Mouse (Mus musculus) 3T3-L1 (cell line): ENCODE measurements around the gene Rrp1.
"Not testable (repeated sequence)": the region's sequence is repeated elsewhere in the genome, so short reads cannot be mapped to it uniquely, and the experiment has no call there.

ENCODE experiments used
- DNase-seq: peaks from one replicate; pipeline ENCODE4 v3.0.0-alpha.2; 2015; ENCODE audit warnings: low read depth, low spot score

Gene Rrp1

DNA sequence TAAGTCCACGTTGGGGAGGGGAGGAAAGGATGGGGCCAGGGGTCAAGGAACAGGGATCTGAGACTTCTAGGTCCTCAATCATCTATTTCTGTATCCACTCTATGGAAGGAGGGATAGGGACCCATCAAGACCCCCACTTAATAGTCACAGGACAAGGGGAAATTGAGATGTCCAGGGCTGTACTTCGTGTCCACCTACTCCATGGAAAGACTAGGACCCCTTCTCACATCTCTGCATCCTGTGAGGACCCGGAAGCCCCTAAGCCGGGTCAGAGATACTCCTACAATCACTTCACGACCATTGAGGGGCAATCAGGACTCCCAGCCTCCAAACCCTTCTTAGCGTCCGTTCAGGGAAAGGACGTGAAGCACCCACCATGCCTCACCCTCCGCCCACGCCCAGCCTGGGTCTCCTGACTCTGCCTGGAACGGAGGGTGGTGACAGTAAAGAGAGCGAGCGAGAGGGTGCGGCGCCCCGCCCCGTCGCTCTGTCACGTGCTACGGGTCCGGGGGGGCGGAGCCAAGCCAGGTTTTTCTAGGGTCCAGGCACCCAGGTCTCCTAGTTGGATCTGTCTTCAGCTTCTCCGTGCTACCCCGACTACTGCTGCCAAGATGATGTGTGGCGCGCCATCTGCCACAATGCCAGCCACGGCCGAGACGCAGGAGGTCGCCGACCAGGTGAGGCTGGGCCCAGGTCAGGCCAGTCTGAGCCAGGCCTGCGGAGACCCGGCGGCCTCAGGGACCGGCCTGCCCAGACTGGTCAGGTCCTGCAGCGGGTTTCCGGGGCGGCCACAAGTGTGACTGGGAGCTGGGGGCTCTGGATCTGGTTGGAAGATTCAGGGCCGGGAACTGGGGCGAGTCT, 12.6 kb upstream of the Rrp1 start, which contains the start of gene Cstb:
Gene Cstb (plus strand): TSS at position 489 of the 861 bp plus-strand sequence.
- DNase-seq = peak; percentile 89

DNA sequence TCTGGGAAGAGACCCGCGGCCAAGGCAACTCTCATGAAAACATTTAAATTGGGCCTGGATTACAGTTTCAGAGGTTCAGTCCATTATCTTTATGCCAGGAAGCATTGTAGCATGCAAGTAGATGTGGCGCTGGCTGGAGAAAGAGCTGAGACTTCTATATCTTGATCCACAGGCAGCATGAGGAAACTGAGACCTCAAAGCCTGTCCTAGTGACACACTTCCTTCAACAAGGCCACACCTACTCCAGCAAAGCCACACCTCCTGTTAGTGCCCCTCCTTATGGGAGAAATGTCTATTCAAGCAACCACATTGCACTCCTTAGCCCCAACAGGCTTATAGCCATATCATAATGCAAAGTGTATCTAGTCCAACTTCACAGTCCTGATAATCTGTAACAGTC, 9.8 kb upstream of the Rrp1 start:
- DNase-seq = no peak

DNA sequence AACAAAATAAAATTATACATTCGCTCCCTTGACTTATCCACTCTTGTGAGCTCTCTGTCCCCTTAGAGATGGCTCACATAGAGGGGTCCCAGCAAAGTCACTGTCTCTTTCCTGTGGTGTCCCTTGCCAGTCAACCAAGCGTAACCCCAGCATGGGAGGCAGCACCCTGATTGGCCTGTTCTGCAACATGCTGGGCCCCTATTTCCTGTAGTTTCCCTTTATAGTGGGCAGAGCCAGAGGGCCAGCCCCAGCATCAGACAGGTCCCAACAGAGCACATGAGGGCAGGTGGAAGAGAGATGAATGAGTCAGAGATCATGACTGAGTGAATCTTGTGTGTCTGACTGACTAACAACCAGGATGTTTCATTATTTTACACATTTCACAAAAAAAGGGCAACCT, 8.1 kb upstream of the Rrp1 start:
- no peak for DNase-seq

DNA sequence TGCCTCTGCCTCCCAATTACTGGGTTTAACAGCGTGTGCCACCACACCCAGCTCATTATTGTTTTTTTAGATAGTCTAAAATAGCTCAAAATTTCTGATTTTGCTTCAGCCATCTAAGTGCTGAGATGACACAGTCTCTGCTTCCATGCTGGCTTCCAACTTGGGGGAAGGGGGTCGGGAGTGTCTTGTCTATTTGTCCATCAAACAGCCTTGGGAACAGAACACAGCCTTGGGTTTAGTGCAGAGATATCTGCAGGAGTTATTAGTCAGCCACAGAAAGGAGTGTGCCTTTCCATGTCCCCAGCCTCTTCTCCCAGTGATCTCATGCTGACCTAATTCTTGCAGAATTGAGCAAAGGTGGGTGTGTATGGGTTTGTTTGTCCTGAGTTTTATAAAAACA, 5.9 kb upstream of the Rrp1 start:
- no peak for DNase-seq

DNA sequence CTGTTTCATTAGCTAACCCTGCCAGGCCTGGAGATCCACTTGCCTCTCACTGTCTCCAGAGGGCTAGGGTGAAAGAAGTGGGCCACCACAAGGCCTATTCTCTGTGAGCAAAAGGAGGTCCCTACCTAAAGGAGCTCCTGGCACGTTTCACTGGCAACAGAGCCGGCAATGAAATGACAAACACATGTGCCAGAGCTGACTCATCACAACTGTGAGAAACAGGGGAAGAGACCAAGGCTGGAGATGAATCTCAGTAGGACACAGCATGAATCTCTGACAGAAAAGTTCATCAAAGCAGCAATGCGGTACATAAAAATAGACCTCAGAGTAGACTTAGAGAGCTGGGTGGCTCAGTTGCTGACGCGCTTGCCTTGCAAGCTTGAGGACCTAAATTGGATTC, 5.0 kb upstream of the Rrp1 start:
- DNase-seq = peak; percentile 91

DNA sequence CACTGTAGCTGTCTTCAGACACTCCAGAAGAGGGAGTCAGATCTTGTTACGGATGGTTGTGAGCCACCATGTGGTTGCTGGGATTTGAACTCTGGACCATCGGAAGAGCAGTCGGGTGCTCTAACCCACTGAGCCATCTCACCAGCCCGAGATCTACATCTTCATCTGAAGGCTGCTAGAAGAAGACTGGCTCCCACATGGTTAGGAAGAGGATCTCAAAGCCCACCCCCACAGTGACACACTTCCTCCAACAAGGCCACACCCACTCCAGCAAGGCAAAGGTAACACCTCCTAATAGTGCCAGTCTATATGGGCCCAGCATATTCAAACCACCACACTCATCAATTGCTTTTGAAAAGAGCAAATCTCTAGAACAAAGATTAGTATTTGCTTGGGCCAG, 2.1 kb upstream of the Rrp1 start:
- not testable (repeated sequence) for DNase-seq

DNA sequence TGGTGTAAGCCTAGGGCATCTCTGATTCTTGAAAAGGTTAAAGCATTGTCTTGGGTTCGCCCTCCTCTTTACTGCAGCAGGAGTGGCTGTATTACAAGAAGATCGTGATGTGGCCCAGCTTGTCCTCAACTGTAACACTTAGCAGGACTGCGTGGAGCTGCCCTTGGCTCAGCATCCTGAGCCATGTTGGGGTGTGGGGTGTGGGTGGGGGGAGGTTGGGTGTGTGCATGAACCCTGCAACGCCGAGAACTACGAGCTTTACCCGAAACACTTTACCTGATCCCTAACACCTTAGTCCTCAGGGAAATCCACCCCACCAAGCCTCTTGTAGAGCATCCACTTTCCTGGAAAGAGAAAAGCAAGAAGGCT, 293 bp upstream of the Rrp1 start:
- no peak for DNase-seq

DNA sequence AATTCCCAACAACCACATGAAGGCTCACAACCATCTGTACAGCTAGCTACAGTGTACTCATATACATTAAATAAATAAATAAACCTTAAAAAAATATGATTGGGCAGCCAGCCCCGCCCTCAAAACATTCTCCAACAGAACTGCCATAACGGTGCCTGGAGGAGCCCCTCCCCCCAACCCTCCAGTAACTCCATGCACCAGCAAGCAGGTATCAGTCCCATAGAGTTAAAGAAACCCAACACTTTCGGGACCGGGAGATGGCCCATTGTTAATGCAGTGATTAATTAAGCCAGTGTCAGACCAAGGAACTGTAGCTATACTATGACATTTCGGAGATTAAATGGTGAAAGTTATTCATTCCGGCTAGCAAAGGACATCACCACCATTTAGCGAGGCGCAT, 992 bp downstream of the Rrp1 start:
- DNase-seq = peak; percentile 46

DNA sequence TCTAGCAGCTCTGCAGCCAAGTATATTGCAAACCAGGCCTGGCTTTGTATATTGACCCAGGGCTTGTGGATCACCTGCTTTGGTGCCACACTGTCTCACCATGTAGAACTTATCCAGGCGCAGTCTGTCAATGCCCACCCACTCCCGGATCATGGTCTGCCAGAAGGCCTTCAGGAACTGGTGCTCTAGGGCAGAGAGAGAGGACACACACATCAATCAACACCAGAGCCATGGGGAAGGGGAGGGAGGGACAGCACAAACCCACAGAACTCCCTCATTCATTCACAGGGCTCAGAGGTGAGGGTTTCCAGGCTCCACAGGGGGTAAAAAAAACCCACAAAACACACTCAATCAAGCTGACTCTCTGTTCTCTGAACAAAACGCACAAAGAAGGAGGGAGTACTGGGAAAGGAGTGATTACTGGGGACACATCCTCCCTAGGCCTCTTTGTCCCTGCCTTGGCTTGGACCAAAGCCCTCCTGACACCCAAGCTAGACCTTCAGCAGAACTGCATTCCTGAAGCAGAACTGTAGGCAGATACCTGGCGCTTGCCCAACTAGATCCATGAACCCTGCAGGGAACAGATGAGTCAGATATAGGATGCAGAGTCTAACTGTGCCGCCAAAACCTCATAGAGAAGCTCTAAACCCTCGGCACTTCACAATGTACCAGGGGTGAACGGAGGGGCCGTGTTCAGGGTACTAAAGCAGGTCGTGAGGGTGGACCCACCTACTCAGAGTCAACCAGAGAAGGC, 3.6 kb downstream of the Rrp1 start:
- DNase-seq = peak; percentile 99

DNA sequence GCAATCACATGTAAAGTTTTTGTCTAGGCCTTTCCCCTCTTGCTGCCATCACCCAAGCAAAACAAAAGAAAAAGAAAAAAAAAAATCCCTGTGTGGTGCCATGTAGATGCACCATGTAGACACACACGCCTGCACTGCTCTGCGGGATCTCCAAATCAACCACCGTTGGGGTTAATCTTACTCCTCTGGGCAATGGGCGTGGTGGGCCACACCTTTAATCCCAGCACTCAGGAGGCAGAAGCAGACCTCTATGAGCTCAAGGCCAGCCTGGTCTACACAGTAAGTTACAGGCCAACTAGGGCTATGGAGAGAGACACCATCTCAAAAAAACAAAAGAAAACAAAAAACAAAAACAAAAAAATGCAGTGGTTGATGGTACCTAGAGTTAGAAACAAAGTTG, 5.7 kb downstream of the Rrp1 start:
- DNase-seq = no peak

DNA sequence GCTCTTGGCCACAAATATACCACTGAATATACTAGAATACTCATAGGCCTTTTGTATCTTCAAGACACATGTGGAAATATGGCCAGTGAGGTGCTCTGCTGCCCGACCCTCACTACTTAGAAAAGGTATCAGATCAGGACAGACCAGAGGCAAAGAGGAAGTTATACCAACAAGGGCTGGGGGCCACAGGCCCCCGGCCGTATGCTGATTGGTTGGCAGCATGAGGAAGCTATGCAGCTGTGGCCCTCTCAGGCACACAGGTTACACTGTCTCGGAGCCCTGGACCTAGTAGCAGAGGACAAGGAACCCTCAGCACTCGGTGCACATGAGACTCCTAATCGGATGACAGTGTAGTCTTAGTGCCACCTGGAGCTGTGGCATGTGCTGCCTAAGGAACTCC, 6.7 kb downstream of the Rrp1 start:
- DNase-seq = no peak

DNA sequence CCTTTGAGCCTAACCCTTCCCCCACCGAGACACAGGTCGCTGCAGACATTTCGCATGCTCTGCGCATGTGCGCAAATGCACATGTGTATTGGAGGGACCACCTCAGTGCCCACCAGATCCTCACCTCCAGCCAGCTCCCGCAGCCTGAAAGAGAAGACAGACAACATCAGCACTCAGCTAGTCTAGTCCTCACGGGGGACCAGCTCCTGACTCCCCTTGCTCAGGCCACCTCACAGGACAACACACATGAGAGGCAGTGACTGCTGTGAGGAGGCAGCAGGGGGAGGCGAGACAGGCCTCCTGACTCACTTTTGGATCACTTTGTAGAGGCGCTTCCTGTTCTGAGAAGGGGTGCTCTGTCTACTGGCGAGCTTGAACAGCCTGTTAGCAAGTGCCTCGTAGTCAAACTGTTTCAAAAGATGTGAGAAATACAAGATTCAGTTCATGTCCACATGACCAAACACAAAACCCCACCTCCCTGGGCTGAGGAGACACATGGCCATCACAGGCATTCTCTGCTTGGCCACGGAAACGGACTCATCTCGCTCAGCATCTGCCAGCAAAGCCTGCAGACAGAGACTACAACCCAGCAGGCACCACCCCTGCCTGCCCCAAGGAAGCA, 10.4 kb downstream of the Rrp1 start:
- no peak for DNase-seq

DNA sequence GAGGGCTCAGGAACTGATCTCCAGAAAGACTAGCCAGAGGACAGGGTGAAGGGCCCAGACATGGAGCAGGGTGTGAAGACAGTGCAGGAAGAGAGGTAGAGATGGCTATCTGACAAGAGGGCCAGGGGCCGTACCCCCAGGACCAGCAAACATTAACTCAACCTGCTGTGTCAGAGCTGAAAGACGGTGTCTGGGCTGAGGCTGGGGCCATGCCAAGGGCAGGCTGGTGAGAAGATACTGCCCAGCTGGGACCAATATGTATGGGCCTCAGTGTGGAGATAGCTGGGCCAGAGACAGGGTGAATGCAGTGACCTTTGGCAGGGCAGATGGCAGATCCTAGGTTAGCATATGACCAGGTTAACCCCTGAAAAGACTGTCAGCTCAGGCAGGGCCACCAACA, 11.7 kb downstream of the Rrp1 start:
- DNase-seq = no peak

DNA sequence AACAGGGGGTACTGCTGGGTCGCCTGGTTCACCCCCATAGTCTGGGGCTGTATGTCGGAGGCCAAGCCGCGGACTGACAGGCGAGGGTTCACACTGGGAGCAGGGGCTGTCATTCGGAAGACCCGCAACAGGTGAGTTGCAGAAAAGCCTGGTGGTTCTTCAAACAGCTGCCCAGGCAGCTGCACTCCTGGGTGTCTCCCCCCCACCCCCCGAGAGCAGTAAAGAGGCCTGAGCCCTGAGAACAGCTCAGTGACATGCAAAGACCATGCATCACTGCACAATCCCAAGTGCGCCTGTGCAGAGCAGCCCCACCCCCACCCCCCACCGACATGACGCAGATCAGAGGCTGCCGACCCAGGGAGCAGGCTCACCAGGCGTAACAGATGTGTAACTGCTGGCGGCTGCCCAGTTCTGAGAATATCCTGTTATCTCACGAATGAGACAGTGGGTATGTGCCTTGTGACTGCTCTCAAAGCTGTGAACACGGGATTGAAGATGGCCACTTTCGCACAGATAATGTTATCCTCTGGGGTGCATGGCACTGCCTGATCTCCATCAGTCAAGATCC, 13.7 kb downstream of the Rrp1 start:
- no peak for DNase-seq

DNA sequence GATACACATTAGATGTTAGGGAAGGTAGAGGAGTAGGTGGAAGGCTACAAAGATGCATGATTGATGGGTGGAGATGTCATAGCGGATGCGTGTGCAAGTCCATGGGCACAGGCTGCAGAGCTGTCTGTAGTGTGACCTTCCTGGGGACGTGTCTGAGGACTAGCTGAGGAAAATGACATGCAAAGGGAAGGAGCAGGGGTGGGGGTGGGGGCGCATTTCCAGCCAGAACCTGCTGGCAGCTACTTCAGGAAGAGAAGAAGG, 16.3 kb downstream of the Rrp1 start:
- no peak for DNase-seq

DNA sequence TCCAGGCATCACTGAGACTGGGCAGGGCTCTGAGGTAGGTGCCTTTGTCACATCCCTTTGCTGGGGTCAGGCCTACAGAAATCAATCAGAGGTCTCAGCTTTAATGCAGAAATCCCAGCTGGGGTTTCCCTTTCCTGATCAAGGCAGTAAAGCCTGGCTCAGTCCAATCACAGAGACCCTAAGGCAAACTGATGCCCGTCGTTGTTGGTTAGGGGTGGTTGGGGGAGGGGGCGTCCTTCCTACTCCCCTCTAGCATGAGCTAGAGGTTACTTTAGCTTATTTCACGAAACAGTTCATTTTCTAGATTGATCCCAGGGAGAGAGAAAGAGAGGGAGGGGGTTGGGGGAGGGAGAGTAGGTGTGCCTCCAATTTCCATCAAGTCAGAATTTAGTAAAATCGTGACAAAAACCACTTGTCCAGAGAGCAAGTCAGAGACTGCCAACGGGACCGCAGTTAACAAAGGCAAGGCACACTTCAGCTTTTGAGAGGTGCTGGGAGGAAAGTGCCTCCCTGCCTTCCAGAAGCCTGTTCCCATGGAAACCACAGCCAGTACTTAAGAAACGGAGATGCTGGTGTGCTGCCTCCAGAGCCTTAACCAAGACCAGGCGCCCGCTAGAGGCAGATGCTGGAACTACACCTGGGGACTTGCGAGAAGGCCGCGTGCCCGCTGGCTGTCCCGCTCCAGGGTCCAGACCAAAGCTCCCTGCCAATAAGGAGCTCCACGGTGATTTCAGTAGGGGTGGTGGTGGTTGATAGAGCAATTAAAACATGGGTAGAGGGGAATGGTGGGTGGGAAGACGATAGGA, 16.8 kb downstream of the Rrp1 start:
- peak; percentile 83 for DNase-seq

DNA sequence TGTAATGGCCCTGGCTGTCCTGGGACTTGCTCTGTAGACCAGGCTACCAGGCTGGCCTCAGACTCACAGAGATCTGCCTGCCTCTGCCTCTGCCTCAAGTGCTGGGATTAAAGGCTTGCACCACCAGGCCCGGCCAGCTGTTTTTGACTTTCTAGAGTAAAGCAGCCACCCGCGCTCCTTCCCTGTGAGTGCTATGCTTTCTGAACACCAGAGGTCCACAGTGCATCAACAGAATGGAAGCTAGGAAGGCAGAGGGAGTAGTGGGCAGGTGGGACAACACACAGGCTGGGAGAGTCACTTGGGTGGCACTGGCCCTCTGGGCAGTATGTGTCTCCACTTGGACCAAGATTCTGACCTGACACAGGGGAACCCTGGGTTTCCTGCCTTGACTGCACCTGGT, 17.5 kb downstream of the Rrp1 start:
- no peak for DNase-seq

DNA sequence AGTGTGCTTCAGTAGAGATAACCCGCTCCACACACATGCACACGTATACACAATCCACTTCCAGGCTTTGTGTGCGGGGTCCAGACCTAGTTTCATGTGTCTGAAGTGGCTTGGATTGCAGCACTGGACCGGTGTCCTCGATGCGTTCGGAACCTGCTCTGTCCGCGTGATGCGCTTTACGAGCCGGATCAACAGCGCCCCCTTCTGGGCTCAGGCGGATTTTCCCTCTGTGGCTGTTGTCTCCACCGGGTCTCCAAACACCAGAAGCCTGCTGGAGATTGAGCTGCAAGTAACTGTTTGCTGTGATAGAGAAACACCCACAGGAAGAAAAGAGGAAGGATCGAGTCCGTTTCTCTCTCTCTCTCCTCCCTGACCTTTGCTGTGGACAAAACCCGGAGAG, 20.8 kb downstream of the Rrp1 start:
- DNase-seq = peak; percentile 81

DNA sequence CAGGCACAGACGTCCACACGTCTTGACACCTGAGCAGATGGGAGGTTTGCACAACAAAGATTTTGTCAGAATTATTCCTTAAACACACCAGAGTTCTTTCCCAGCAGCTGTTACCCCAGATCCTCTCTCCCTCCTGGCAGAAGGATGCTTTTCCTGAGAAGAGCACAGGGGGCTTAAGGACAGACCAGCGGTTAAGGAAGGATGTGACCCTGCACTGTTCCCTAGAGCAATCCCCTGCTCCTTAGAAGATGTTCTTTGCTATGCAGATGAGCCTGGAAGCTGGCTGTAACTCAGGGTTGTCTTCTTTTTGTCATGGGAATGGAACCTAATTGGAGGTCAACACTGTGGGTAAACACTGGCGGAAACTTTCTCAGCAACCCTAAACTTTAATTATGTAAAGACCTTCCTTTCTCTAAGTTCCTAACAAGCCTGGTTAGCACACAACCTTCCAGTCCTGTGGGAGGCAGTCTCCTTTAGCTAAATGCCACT, 21.8 kb downstream of the Rrp1 start:
- DNase-seq = no peak

DNA sequence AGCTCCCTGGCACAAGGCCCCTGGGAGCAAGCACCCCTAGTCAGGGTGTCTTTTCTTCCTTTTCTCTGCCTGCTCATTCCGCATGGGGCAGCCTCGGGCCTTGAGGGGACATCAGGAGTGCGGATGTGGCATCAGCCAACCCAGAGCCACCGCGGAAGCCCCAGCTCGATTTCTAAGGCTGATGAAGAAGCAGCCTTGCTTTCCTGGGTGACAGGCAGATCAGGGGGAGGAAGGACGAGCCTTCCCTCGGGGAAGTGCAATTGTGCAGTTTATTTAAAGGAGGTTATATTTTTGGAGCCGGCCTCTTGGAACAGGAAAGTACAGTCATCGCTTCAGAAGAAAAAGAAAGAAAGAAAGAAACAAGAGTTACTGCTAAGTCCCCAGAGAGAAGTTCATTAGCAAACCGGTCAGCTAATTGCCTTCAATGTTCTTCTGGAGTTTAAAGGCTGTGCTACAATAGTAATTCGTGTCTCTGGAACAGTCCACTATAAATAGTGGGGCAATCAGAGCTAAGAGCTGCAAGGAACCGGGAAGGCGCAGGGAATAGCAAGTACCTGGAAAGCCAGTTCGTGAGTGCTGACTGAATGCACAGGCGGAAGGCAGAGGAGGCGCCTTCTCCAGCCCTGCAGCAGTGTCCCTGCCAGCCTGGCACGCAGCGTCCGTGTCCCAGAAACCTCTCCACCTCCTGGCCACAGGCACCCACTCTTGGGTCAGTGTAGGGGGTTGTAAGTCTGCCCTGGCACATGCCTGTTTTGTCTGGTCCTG, 24.4 kb downstream of the Rrp1 start:
- no peak for DNase-seq

DNA sequence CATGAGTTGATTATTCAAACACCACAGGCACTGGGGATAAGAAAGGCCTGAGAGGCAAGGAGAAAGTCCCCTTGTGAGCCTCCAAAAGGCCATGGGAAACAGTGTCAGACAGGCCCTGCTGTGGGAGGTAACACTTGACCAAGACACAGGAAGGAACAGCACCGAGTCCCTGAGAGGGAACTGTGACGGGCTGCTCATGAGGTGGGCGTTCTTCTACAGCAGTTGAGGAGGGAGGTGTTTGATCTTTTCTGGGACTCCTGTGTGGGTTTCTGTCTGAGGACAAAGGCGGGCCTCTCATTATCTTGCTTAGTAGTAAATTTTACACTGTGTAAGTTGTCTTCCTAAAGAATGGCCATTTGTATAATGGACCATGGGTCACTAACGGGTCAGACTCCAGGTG, 27.3 kb downstream of the Rrp1 start:
- DNase-seq = no peak
